Mouse (Mus musculus): ENCODE results near the gene Syn3. TPM values are rescaled to one million over a fixed set of nuclear protein-coding genes. Genes with fewer than 3 reads are reported as not detected.
"Not testable (repeated sequence)": the region's sequence is repeated elsewhere in the genome, so short reads cannot be mapped to it uniquely, and the experiment has no call there.

Gene Syn3
- polyA plus RNA-seq, 1 experiment from 2014 or later = 4.0 TPM

- no peak for ATAC-seq (ENCODE audit: insufficient read depth, low FRiP score)
These were observed 374.6 kb downstream of the Syn3 start for GRCm38 (mm10) chr10:86124115-86124514.

GRCm38 (mm10) chr10:86123224-86123623, 375.5 kb downstream of the Syn3 start:
- H3K4me3 ChIP-seq (replicated peaks; ENCODE audit: low read length) = no peak overlapping the region
- H3K4me2 ChIP-seq (ENCODE audit: low read depth, low read length) = no peak overlapping the region
- no peak overlapping the region for H3K27ac ChIP-seq (ENCODE audit: low read length)
- no peaks in the 10 kb centered on the region for H3K27me3 ChIP-seq (ENCODE audit: control insufficient read depth, insufficient read depth, low read length)
- no peak overlapping the region for H3K9ac ChIP-seq (ENCODE audit: low read length)
- no peak for ATAC-seq (ENCODE audit: insufficient read depth, low FRiP score)
- no peaks in the 10 kb centered on the region for H3K9me3 ChIP-seq (replicated peaks; ENCODE audit: control insufficient read depth, low read length)
- H3K4me1 ChIP-seq (ENCODE audit: control insufficient read depth, insufficient read depth, low read length) = no peaks in the 10 kb centered on the region
- no peaks in the 10 kb centered on the region for H3K36me3 ChIP-seq (ENCODE audit: control insufficient read depth, insufficient read depth, low read length)
- WGBS = 80% methylated on average over 2 of the region's 2 CpGs

More at GRCm38 (mm10) chr10:86124115-86124514, 374.6 kb downstream of the Syn3 start:
- 47% methylated on average over 4 of the region's 4 CpGs for WGBS
- Histone ChIP-seq H3K27ac (ENCODE audit: low read length) (no peak overlapping the region), H3K9ac (ENCODE audit: low read length) (no peak overlapping the region), H3K4me2 (ENCODE audit: low read depth, low read length) (no peak overlapping the region), H3K36me3 (ENCODE audit: control insufficient read depth, insufficient read depth, low read length) (no peaks in the 10 kb centered on the region), H3K27me3 (ENCODE audit: control insufficient read depth, insufficient read depth, low read length) (no peaks in the 10 kb centered on the region), H3K9me3 (replicated peaks; ENCODE audit: control insufficient read depth, low read length) (no peaks in the 10 kb centered on the region), H3K4me3 (replicated peaks; ENCODE audit: low read length) (no peak overlapping the region), H3K4me1 (ENCODE audit: control insufficient read depth, insufficient read depth, low read length) (no peaks in the 10 kb centered on the region)

- H3K36me3 ChIP-seq (ENCODE audit: control insufficient read depth, insufficient read depth, low read length); H3K9me3 ChIP-seq (replicated peaks; ENCODE audit: control insufficient read depth, low read length); H3K4me2 ChIP-seq (ENCODE audit: low read depth, low read length); H3K4me1 ChIP-seq (ENCODE audit: control insufficient read depth, insufficient read depth, low read length); H3K9ac ChIP-seq (ENCODE audit: low read length); H3K27me3 ChIP-seq (ENCODE audit: control insufficient read depth, insufficient read depth, low read length); H3K27ac ChIP-seq (ENCODE audit: low read length); H3K4me3 ChIP-seq (replicated peaks; ENCODE audit: low read length); ATAC-seq (ENCODE audit: insufficient read depth, low FRiP score): not testable (repeated sequence)
- 91% methylated on average over 10 of the region's 10 CpGs for WGBS
These were observed 376.2 kb downstream of the Syn3 start for GRCm38 (mm10) chr10:86122456-86122855.

- Histone ChIP-seq H3K4me2 (ENCODE audit: low read depth, low read length) (no peak overlapping the region), H3K36me3 (ENCODE audit: control insufficient read depth, insufficient read depth, low read length) (no peaks in the 10 kb centered on the region), H3K9me3 (replicated peaks; ENCODE audit: control insufficient read depth, low read length) (no peaks in the 10 kb centered on the region), H3K27ac (ENCODE audit: low read length) (no peak overlapping the region), H3K27me3 (ENCODE audit: control insufficient read depth, insufficient read depth, low read length) (no peaks in the 10 kb centered on the region), H3K4me3 (replicated peaks; ENCODE audit: low read length) (no peak overlapping the region), H3K9ac (ENCODE audit: low read length) (no peak overlapping the region), H3K4me1 (ENCODE audit: control insufficient read depth, insufficient read depth, low read length) (no peaks in the 10 kb centered on the region)
- ATAC-seq (ENCODE audit: insufficient read depth, low FRiP score) = no peak; the same call in 1 of the 2 replicates
- 70% methylated on average over 2 of the region's 2 CpGs for WGBS
These were observed 382.4 kb downstream of the Syn3 start for GRCm38 (mm10) chr10:86116268-86116667.

GRCm38 (mm10) chr10:86114431-86114848, 384.3 kb downstream of the Syn3 start:
- Histone ChIP-seq H3K4me2 (ENCODE audit: low read depth, low read length) (no peak overlapping the region), H3K4me3 (replicated peaks; ENCODE audit: low read length) (no peak overlapping the region), H3K36me3 (ENCODE audit: control insufficient read depth, insufficient read depth, low read length) (no peaks in the 10 kb centered on the region), H3K27me3 (ENCODE audit: control insufficient read depth, insufficient read depth, low read length) (no peaks in the 10 kb centered on the region), H3K27ac (ENCODE audit: low read length) (no peak overlapping the region), H3K4me1 (ENCODE audit: control insufficient read depth, insufficient read depth, low read length) (no peaks in the 10 kb centered on the region), H3K9me3 (replicated peaks; ENCODE audit: control insufficient read depth, low read length) (no peaks in the 10 kb centered on the region), H3K9ac (ENCODE audit: low read length) (no peak overlapping the region)
- WGBS = 58% methylated on average over 5 of the region's 5 CpGs
- no peak for ATAC-seq (ENCODE audit: insufficient read depth, low FRiP score)

- no peak overlapping the region for H3K9ac ChIP-seq (ENCODE audit: low read length)
- no peaks in the 10 kb centered on the region for H3K36me3 ChIP-seq (ENCODE audit: control insufficient read depth, insufficient read depth, low read length)
- H3K9me3 ChIP-seq (replicated peaks; ENCODE audit: control insufficient read depth, low read length) = no peaks in the 10 kb centered on the region
- H3K4me1 ChIP-seq (ENCODE audit: control insufficient read depth, insufficient read depth, low read length) = no peaks in the 10 kb centered on the region
- WGBS = 88% methylated on average over 4 of the region's 4 CpGs
- no peaks in the 10 kb centered on the region for H3K27me3 ChIP-seq (ENCODE audit: control insufficient read depth, insufficient read depth, low read length)
- ATAC-seq (ENCODE audit: insufficient read depth, low FRiP score) = no peak
- H3K4me2 ChIP-seq (ENCODE audit: low read depth, low read length) = no peak overlapping the region
- H3K27ac ChIP-seq (ENCODE audit: low read length) = no peak overlapping the region
- no peak overlapping the region for H3K4me3 ChIP-seq (replicated peaks; ENCODE audit: low read length)
These were observed 389.9 kb downstream of the Syn3 start for GRCm38 (mm10) chr10:86108797-86109196.

GRCm38 (mm10) chr10:86107681-86108080, 391.0 kb downstream of the Syn3 start:
- WGBS = 84% methylated on average over 4 of the region's 4 CpGs
- no peak for ATAC-seq (ENCODE audit: insufficient read depth, low FRiP score)

GRCm38 (mm10) chr10:86103976-86104375, 394.7 kb downstream of the Syn3 start:
- no peaks in the 10 kb centered on the region for H3K27me3 ChIP-seq (ENCODE audit: control insufficient read depth, insufficient read depth, low read length)
- no peak overlapping the region for H3K9ac ChIP-seq (ENCODE audit: low read length)
- 0 out of 2 replicates have a peak, but pooled peaks cover 2% of the 10 kb centered on the region for H3K4me1 ChIP-seq (ENCODE audit: control insufficient read depth, insufficient read depth, low read length)
- no peak overlapping the region for H3K4me3 ChIP-seq (replicated peaks; ENCODE audit: low read length)
- H3K36me3 ChIP-seq (ENCODE audit: control insufficient read depth, insufficient read depth, low read length) = no peaks in the 10 kb centered on the region
- no peaks in the 10 kb centered on the region for H3K9me3 ChIP-seq (replicated peaks; ENCODE audit: control insufficient read depth, low read length)
- no peak overlapping the region for H3K27ac ChIP-seq (ENCODE audit: low read length)
- no peak for ATAC-seq (ENCODE audit: insufficient read depth, low FRiP score)
- no peak overlapping the region for H3K4me2 ChIP-seq (ENCODE audit: low read depth, low read length)

More at GRCm38 (mm10) chr10:86107681-86108080, 391.0 kb downstream of the Syn3 start:
- Histone ChIP-seq H3K4me1 (ENCODE audit: control insufficient read depth, insufficient read depth, low read length) (no peaks in the 10 kb centered on the region), H3K36me3 (ENCODE audit: control insufficient read depth, insufficient read depth, low read length) (no peaks in the 10 kb centered on the region), H3K4me2 (ENCODE audit: low read depth, low read length) (no peak overlapping the region), H3K9me3 (replicated peaks; ENCODE audit: control insufficient read depth, low read length) (no peaks in the 10 kb centered on the region), H3K4me3 (replicated peaks; ENCODE audit: low read length) (no peak overlapping the region), H3K9ac (ENCODE audit: low read length) (no peak overlapping the region), H3K27ac (ENCODE audit: low read length) (no peak overlapping the region), H3K27me3 (ENCODE audit: control insufficient read depth, insufficient read depth, low read length) (no peaks in the 10 kb centered on the region)

GRCm38 (mm10) chr10:86100281-86100851, 398.3 kb downstream of the Syn3 start:
- H3K27ac ChIP-seq (ENCODE audit: low read length) = no peak overlapping the region
- WGBS = 75% methylated on average over 3 of the region's 3 CpGs

More at GRCm38 (mm10) chr10:86100281-86100851, 398.3 kb downstream of the Syn3 start:
- no peak overlapping the region for H3K4me3 ChIP-seq (replicated peaks; ENCODE audit: low read length)
- H3K36me3 ChIP-seq (ENCODE audit: control insufficient read depth, insufficient read depth, low read length) = no peaks in the 10 kb centered on the region
- H3K9me3 ChIP-seq (replicated peaks; ENCODE audit: control insufficient read depth, low read length) = no peaks in the 10 kb centered on the region
- no peak overlapping the region for H3K9ac ChIP-seq (ENCODE audit: low read length)
- H3K27me3 ChIP-seq (ENCODE audit: control insufficient read depth, insufficient read depth, low read length) = no peaks in the 10 kb centered on the region
- ATAC-seq (ENCODE audit: insufficient read depth, low FRiP score) = peak; percentile 60
- H3K4me1 ChIP-seq (ENCODE audit: control insufficient read depth, insufficient read depth, low read length) = 0 out of 2 replicates have a peak, but pooled peaks cover 2% of the 10 kb centered on the region
- H3K4me2 ChIP-seq (ENCODE audit: low read depth, low read length) = no peak overlapping the region

Measured in stomach, embryonic 16.5 days (tissue).